Comparison of ENCODE assay signal across 13 mouse cellular contexts in genomic region chr1:89509763-89510340, GRCm38 (mm10). TPM values are rescaled to one million over a fixed set of nuclear protein-coding genes. Genes with fewer than 3 reads are reported as not detected.
A peak's percentile ranks its signal among the peaks of the same experiment; 100 is the strongest.
DNase-seq lines count a peak whose midpoint lies in the region; ATAC-seq and TF ChIP-seq lines count a peak whose summit lies in the region.
"Had no signal": no experiment of that assay in that cellular context is flagged by ENCODE, and none has a peak within 500 bp of the region (broad histone marks: within the 10 kb centered on the region; RNA-seq: fewer than 3 reads in every experiment).

No protein-coding gene starts in this region.

- peaks cover 48% of the 10 kb centered on the region for H3K4me1 ChIP-seq in neural tube, embryonic 13.5 days (replicated peaks)
- 0 out of 2 replicates have a peak, but pooled peaks cover 14% of the 10 kb centered on the region for H3K4me1 ChIP-seq in intestine, postnatal 0 days (replicated peaks; ENCODE audit: control insufficient read depth, insufficient read depth, low read length)
- H3K4me1 ChIP-seq in liver, postnatal 0 days (ENCODE audit: insufficient read depth) = no peaks in the 10 kb centered on the region; the same call in 1 of the 2 replicates

- H3K4me3 ChIP-seq in neural tube, embryonic 13.5 days = no peak overlapping the region
- H3K4me3 ChIP-seq in intestine, postnatal 0 days (ENCODE audit: low read depth, low read length) = no peak overlapping the region
- H3K4me3 ChIP-seq in liver, postnatal 0 days (ENCODE audit: low read depth, low read length) = no peak overlapping the region
- H3K4me3 ChIP-seq: liver, embryonic 15.5 days had no signal

- 0 out of 2 replicates have a peak overlapping the region, but pooled peaks have one; percentile 17 for H3K9ac ChIP-seq in neural tube, embryonic 13.5 days
- H3K9ac ChIP-seq in intestine, postnatal 0 days (ENCODE audit: low read depth, low read length) = no peak overlapping the region
- no peak overlapping the region for H3K9ac ChIP-seq in liver, postnatal 0 days (replicated peaks)
- H3K9ac ChIP-seq: liver, embryonic 15.5 days had no signal

- no peak for DNase-seq in frontal cortex, postnatal 10 days (ENCODE audit: low spot score in 2 of 2)
- DNase-seq in neural tube, embryonic 10.5 days (ENCODE audit: extremely low spot score, low spot score) = no peak
- no peak for DNase-seq in testis, postnatal 10 days (ENCODE audit: low spot score)
- no peak for DNase-seq in layer of hippocampus, adult 11-12 months (ENCODE audit: low spot score)
- no peak for DNase-seq in liver, postnatal 0 days
- DNase-seq: cerebellum, postnatal 25 days; heart, postnatal 14 days had no signal

- TF ChIP-seq EP300 in liver, postnatal 0 days (IDR thresholded peaks at IDR 0.05; ENCODE audit: low read depth) = no peak

- peak overlapping the region; percentile 56; the same call in 1 of the 2 replicates for H3K27ac ChIP-seq in neural tube, embryonic 13.5 days (replicated peaks)
- H3K27ac ChIP-seq in intestine, postnatal 0 days (ENCODE audit: low read depth, low read length) = no peak overlapping the region
- H3K27ac ChIP-seq in liver, postnatal 0 days (ENCODE audit: low read depth) = no peak overlapping the region
- H3K27ac ChIP-seq: kidney, postnatal 0 days; liver, embryonic 15.5 days had no signal

- WGBS in neural tube, embryonic 13.5 days = 26% methylated on average over 8 of the region's 8 CpGs
- 43% methylated on average over 8 of the region's 8 CpGs for WGBS in intestine, postnatal 0 days
- WGBS in liver, postnatal 0 days (ENCODE audit: insufficient replicate concordance) = 65% methylated on average over 8 of the region's 8 CpGs

- H3K9me3 ChIP-seq in neural tube, embryonic 13.5 days = no peaks in the 10 kb centered on the region
- no peaks in the 10 kb centered on the region for H3K9me3 ChIP-seq in intestine, postnatal 0 days (ENCODE audit: control insufficient read depth)
- H3K9me3 ChIP-seq in liver, postnatal 0 days (ENCODE audit: low read length) = no peaks in the 10 kb centered on the region
- H3K9me3 ChIP-seq: liver, embryonic 15.5 days had no signal

- TF ChIP-seq CTCF in intestine, postnatal 0 days (IDR thresholded peaks at IDR 0.05; ENCODE audit: low read depth) = no peak
- no peak for TF ChIP-seq CTCF in liver, postnatal 0 days (IDR thresholded peaks at IDR 0.05; ENCODE audit: low read depth)

- H3K4me2 ChIP-seq in neural tube, embryonic 13.5 days = no peak overlapping the region
- H3K4me2 ChIP-seq in intestine, postnatal 0 days (replicated peaks; ENCODE audit: low read depth) = no peak overlapping the region
- H3K4me2 ChIP-seq in liver, postnatal 0 days (ENCODE audit: low read depth, low read length) = no peak overlapping the region
- H3K4me2 ChIP-seq: liver, embryonic 15.5 days had no signal

- H3K36me3 ChIP-seq in neural tube, embryonic 13.5 days = no peaks in the 10 kb centered on the region
- H3K36me3 ChIP-seq in intestine, postnatal 0 days (ENCODE audit: control insufficient read depth, insufficient read depth) = no peaks in the 10 kb centered on the region
- H3K36me3 ChIP-seq in liver, postnatal 0 days (replicated peaks; ENCODE audit: insufficient read depth, low read length) = no peaks in the 10 kb centered on the region
- H3K36me3 ChIP-seq: G1E; liver, embryonic 15.5 days had no signal

- no peaks in the 10 kb centered on the region for H3K27me3 ChIP-seq in neural tube, embryonic 13.5 days
- no peaks in the 10 kb centered on the region for H3K27me3 ChIP-seq in intestine, postnatal 0 days (replicated peaks; ENCODE audit: control insufficient read depth, insufficient read depth, low read length)
- H3K27me3 ChIP-seq in liver, postnatal 0 days (ENCODE audit: insufficient read depth, low read length) = no peaks in the 10 kb centered on the region
- H3K27me3 ChIP-seq: liver, embryonic 15.5 days had no signal

- 0 out of 2 replicates have a peak, but pooled peaks have one; percentile 27 for ATAC-seq in frontal cortex, adult (ENCODE audit: low TSS enrichment)
- no peak; the same call in 1 of the 2 replicates for ATAC-seq in neural tube, embryonic 13.5 days (ENCODE audit: low read depth)
- ATAC-seq in intestine, postnatal 0 days = peak; percentile 76
- no peak for ATAC-seq in liver, postnatal 0 days

RNA-seq across cellular contexts. Expression of gene Agap1, which starts 55.2 kb away (rescaled TPM):
- polyA plus RNA-seq in neural tube, embryonic 13.5 days (2015; fragmentation: Nextera tagmentation; extraction: Ambion mirVana) = 48.1 and 52.9 TPM in 2 replicates
- polyA plus RNA-seq in intestine, postnatal 0 days (2015; fragmentation: Nextera tagmentation; extraction: Ambion mirVana) = 6.1 and 7.0 TPM in 2 replicates
- polyA plus RNA-seq in liver, postnatal 0 days (2015; fragmentation: Nextera tagmentation; extraction: Ambion mirVana) = 1.0 and 1.3 TPM in 2 replicates

Comparison
In these comparisons a context has a peak if more than half of its experiments do, and no peak if none do; other contexts are left out.
1. ATAC-seq: peak in frontal cortex, adult (single experiment) and intestine, postnatal 0 days (single experiment); none in neural tube, embryonic 13.5 days (single experiment) and liver, postnatal 0 days (single experiment).